Mouse (Mus musculus) liver, postnatal 0 days (tissue): ENCODE results near the gene Naxd.

ENCODE experiments used
- CTCF ChIP-seq: sonication (generic); IDR thresholded peaks from 2 replicates; pipeline ENCODE4 v1.5.1; 2016; ENCODE audit warnings: antibody characterized with exemption, low read depth
- EP300 ChIP-seq: IDR thresholded peaks from 2 replicates; pipeline ENCODE4 v1.6.1; 2016; ENCODE audit warnings: antibody characterized with exemption, low read depth, mild to moderate bottlenecking

GRCm38 (mm10) chr8:11460934-11461333 lies 36.4 kb upstream of the Naxd start:
- no peak for TF ChIP-seq CTCF
- TF ChIP-seq EP300: no peak
